Mouse (Mus musculus) brain, embryonic 14.5 days (tissue): ENCODE results near the gene Ociad2.

ENCODE experiments used
- CTCF ChIP-seq: fragments of 200-500 bp; IDR thresholded peaks from 2 replicates; pipeline ENCODE4 v1.5.1; 2012; ENCODE audit warnings: inconsistent platforms, mild to moderate bottlenecking, moderate library complexity, borderline replicate concordance; ENCODE audit not compliant: insufficient read depth, insufficient read length; ENCODE audit errors: extremely low read depth
- POLR2A ChIP-seq: fragments of 200-500 bp; IDR thresholded peaks from 2 replicates; pipeline ENCODE4 v1.6.1; 2012; ENCODE audit warnings: mild to moderate bottlenecking, inconsistent platforms, borderline replicate concordance; ENCODE audit not compliant: poor library complexity, insufficient read depth, insufficient read length, severe bottlenecking; ENCODE audit errors: extremely low read depth

- TF ChIP-seq CTCF (no peak), POLR2A (no peak)
Observed at GRCm38 (mm10) chr5:73349514-73349913, 8.7 kb upstream of the Ociad2 start.
